Mouse (Mus musculus) lung, adult 2 months (tissue): ENCODE measurements around the gene Galnt9.

Experiments used
- CTCF ChIP-seq: fragments of 200-500 bp; IDR thresholded peaks from 2 replicates; pipeline ENCODE4 v1.5.1; 2011; ENCODE audit warnings: mild to moderate bottlenecking, low read length, control low read depth; ENCODE audit not compliant: insufficient read depth
- POLR2A ChIP-seq: fragments of 200-500 bp; IDR thresholded peaks from 2 replicates; pipeline ENCODE4 v1.6.1; 2011; ENCODE audit warnings: low read depth, mild to moderate bottlenecking, control low read depth, low read length, borderline replicate concordance; ENCODE audit errors: extremely low read depth

DNA sequence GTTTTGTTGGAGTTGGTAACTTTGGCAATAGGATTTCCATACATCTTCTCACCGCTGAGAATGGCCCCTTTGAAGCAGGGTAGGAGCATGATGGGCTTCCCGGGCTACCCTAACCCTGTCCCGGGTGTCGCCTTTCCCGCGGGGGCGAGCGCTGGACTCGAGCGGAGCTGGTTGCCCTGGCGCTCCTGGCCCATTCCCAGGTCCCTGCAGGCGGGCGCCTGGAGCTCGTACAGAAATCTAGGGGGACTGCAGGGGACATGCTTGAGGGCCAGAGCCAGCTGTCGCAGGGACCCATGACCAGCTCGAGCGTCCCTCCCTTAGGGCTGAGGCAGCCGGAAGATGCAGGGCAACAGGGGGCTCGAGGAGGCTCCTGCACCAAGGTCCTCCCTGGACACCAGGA lies 84.0 kb downstream of the Galnt9 start:
- TF ChIP-seq POLR2A, result no peak
- no peak for TF ChIP-seq CTCF
